Mouse (Mus musculus): Measurements from ENCODE around the gene Tigd3. TPM values are rescaled to one million over a fixed set of nuclear protein-coding genes. Genes with fewer than 3 reads are reported as not detected.

Gene Tigd3
- total RNA-seq, 2 experiments from 2014 or later: 4.5 to 5.5 TPM

DNA sequence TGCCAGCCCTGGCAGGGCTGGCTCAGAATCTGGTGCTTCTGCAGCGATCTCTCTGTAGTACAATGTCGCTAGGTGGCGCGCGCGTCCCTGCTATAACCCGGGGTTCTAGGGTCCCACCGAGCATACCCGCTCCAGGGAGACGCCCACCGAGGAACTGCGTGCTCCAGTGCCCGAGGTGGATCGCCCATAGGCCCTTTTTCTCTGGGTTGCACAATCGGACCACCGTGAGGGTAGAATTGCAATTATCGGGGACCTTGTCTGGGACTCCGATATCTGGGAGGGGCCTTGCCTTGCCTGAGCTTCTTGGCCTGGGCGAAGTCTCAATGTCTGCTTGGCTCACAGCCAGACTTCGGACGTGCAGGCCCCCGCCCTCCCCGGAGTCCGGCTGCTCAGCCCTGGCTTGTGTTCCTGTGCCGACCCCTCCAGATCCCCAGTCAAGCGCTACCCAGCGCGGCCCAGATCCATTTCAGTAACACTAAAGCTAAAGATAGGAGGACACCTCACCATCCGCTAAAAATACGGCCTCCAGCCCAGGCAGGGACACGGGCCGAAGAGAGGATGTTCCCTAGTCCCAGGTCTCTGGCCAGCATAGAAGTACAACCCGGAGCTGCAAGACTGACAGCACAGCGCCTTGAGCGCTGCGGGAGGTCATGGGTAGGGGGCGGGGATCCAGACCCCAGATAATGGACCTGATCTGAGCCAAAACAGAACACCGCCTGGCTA lies 30.2 kb upstream of the Tigd3 start:
- DNase-seq (ENCODE audit: low spot score in 2 of 2): peak; percentile 88 to 89
- intact Hi-C loops (cut with DNase I): loop anchor here (1.0 to 5.0 kb wide), 3 partner anchors 32 to 118 kb away; partner anchors contain the start of gene Capn1

DNA sequence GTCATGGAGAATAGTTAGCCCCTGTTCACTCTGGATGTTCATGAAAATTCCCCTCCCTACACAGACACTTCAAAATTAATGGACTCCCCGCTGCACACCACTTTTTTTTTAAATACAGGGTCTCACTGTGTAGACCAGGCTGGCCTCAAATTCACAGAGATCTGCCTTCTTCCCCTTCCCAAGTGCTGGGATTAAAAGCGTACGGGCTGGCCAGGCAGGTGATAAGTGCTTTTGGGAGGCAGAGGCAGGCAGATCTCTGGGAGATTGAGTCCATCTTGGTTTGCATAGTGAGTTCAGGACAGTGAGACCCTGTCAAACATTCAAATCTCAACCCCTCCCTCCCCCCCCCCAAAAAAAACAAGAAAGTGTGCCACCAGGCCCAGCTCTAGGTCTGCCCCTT lies 29.0 kb upstream of the Tigd3 start:
- intact Hi-C loops (cut with DNase I): loop anchor here (5.0 kb wide), 1 partner anchor 119 kb away; no protein-coding TSS in a partner anchor
- DNase-seq (ENCODE audit: low spot score in 2 of 2): no peak

DNA sequence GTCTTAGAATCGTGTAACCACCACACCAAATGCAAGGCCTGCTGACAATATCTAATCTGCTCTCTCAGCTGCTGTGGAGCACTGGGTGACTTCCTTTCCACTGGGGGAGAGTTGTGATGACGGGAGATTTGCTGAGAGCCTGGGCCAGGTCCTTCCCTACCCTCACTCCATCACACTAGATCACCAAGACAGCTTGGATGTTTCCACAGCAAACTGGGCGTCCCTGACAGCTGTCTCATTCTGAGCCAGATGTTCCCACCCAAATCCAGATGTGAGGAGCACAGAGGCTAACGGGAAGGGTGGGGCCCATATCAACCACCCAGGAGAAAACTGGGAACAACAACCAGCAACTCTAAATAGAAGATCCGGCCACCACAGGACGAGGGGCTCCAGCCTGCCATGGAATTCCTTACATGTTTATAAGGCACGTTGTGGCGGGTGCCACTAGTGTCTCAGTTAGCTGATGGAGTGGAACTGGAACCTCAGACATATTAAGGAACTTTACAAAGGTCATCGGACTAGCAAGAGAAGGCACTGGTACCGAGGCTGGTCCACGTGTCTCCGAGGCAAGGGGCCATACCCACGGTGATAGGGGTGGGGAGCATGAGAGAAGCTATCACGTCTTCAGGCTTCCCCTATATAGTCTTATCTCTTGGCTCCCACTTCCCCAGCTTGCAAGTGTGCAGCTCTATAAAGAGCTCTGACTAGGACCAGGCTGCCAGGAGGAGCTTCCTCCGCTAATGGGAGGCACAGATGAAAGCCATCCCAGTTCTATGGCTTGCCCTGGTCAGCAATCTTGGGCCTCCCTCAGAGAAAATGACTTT lies 28.4 kb upstream of the Tigd3 start:
- intact Hi-C loops (cut with DNase I): loop anchor here (5.0 kb wide), 1 partner anchor 120 kb away; no protein-coding TSS in a partner anchor
- no peak for DNase-seq (ENCODE audit: low spot score in 2 of 2)

DNA sequence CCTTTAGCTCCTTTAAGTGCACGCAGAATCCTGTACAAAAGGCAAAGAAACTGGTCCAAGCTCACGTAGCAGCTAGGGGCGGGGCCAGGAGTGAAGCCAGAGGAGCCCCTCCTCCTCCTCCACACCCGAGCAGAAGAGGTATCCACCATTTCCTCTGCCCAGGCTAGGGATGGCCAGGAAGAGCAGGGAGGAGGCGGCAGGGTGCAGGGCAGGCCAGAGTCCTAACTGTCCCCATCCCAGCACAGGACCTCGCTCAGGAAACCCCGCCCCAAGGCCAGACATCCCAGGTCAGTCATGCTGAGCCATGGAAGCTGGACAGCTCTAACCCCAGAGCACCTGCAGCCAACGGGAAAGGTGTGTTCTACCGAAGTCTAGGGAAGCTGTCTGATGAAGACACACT lies 27.8 kb upstream of the Tigd3 start:
- DNase-seq (ENCODE audit: low spot score in 2 of 2): no peak
- intact Hi-C loops (cut with DNase I): loop anchor here (5.0 kb wide), 1 partner anchor 121 kb away; no protein-coding TSS in a partner anchor

DNA sequence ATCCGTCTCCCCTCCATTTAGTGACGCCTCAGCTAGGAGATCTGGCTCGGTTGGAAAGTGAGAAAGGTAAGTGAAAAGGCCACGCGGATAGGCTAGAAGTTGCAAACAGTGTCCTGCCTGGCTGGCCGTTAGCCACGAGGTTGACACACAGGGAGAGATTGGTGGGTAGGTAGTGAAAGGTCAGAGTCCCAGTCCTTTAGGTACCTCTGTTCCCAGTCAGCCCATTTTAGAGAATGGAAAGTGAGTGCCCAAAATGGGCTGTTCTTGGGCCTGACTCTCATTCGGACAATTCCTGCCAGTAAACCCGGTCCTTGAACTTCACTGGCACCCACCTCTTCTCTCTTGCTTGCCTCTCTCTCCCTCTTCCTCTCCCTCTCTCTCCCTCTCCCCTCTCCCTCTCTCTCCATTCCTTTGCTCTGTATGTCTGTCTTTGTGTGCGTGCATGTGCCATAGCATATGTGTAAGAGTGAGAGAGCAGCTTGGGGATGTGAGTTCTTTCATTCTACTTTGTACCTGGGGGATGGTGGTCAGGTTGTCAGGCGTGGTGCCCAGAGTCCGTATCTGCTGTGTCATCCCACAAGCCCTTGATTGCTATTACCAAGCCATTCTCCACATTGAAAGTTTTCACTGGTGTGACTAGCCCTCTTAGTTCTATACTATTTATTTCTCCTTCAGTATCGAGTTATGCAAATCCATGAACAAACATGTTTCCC lies 19.2 kb upstream of the Tigd3 start, which contains the start of gene Dpf2:
Gene Dpf2, minus strand, starts transcription at position 4 of the 713 bp plus-strand sequence.
- no peak for DNase-seq (ENCODE audit: low spot score in 2 of 2)

DNA sequence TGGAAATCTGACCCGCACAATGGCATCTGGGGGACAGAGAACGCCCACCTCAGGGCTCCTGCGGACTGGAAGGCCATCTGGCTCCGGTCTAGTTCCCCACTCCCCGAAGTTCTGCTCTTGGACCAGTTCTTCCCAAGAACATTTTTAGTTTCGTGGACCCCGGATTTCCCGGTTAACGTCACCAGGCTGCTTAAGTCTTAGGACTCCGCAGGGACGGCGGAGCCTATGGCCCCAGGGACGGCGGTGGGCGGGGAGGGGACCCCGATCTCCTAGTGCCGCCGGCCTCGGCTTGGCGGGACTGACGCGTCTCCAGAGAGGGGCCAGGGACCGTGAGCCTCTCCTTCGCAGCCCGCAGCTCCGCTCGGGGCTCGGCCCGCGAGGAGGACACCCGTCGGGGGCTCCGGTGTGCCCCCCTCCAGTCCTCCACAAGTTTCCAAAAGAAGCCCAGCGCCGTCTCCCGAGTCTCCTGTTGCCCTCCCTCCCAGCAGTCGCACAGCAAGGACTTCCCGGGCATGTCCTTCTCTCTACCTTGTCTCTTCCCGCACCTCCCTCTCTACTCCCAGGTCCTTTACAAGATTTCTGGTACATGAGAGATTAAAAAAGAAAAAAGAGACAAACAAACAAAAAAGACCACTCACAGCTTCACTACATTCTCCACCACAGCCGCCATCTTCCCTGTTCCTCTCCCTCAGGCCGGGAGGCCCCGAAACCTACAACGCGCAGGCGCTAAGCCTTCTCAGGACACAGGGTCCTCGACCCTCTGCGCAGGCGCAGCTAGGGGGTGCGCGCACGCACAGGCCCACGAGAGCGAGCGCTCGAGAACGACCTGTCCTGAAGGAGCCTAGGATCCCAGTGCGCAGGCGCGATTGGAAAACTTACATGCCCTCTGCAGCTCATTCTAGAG lies 18.4 kb upstream of the Tigd3 start:
- DNase-seq (ENCODE audit: low spot score in 2 of 2): peak; percentile 99
- intact Hi-C loops (cut with DNase I): no loop called here

More for the DNA sequence above, 19.2 kb upstream of the Tigd3 start, which contains the start of gene Dpf2:
- intact Hi-C loops (cut with DNase I): no loop called here

DNA sequence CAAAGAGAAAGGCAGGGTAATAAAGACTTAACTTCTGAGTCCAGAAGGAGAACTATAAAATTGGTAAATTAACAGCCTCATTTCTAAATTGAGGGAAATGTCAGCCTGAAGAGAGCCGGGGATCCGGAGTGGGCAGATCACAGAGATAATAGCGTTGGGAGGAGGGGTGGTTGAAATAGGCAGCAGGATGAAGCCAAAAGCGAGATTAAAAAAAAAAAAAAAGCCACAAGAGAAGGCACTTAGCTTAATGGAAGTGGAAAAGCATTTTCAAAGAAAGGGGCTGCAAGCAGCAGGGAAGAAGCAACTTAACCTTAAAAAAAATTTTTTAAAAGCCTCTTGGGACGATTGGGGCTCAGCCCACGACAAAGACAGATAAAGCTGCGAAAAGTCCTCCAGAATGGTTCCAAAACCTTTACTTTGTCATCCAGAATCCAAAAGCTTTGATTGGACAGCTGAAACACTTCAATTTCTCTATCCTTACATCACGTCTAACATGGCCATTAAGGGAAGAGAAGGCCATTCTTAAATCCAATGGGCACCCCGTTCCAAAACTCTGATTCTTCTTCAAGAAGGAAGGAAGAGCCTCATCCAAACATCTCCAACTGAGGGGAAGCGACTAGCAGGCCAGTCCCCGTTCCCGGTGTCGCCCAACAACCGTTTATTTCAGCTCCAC lies 17.6 kb upstream of the Tigd3 start:
- intact Hi-C loops (cut with DNase I): no loop called here
- no peak for DNase-seq (ENCODE audit: low spot score in 2 of 2)

DNA sequence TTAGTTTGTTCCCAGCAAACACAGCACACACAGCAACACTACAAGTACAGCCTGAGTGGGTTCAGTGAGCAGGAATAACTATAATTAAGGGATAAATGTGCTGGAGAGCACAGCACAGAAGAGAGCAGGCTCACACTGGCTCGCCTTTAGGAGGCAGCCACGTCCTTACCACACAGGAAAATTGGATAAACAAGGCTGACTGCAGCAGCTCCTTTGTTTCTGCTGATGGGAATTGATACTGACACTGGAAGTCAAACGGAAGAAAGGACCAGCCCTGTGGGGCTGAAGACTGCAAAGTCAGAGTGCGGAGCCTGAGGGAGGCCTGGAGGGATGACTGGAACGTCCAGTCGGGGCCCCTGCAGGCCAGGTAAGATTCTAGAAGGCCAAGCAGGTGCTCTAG lies 16.3 kb upstream of the Tigd3 start:
- intact Hi-C loops (cut with DNase I): no loop called here

DNA sequence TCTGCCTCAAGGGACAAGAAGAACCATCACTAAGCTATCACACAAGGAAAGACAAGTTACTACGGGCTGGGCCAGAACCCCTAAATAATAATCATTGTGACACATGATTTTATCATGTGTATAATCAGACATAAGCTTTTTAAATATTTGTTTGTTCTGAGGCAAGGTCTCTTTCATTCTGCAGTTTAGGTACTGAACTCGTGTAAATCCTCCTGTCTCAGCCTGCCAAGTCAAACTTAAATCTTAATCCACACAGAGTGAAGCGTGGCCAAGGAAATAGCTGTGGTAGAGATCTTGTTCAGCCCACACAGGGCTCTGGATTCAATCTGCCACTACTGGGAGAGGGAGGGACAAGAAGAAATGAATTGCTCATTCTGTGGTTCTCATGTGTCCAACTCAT lies 13.3 kb upstream of the Tigd3 start:
- intact Hi-C loops (cut with DNase I): no loop called here
- no peak for DNase-seq (ENCODE audit: low spot score in 2 of 2)

More for the DNA sequence above, 16.3 kb upstream of the Tigd3 start:
- DNase-seq (ENCODE audit: low spot score in 2 of 2): no peak

DNA sequence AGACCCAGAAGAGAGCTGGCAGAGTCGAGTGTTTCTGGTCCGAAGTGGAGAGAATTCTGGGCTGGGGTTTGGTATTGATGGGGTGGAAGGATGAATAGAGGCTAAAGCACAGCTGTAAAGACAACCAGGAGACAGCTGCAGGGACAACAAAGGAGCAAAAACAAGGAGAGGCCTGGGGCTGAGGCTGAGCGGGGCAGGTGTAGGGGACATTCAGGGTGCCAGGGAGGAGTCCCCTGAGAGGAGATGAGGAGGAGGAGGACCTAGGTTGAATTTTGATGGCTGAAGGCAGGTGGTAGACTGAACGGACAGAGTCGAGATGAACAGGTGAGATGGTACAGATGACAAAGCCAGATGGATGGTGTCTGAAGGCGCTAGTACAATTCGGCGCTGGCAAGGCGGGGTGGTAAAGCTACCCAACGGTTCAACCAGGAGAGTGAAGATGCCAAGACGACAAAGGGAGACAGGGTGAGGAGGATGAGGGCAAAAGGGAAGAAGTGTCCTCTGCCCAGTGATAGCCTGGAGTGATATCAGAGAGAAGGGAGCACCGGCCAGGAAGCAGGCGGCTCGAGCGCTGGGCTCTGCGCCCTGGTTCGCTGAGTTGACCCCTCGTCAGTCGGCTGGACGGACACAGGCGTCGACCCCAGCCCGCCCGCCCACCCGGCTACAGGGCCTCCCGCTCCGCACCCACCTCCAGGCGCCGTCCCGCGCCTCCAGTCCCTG lies 507 bp downstream of the Tigd3 start:
- intact Hi-C loops (cut with DNase I): no loop called here
- DNase-seq (ENCODE audit: low spot score in 2 of 2): no peak

DNA sequence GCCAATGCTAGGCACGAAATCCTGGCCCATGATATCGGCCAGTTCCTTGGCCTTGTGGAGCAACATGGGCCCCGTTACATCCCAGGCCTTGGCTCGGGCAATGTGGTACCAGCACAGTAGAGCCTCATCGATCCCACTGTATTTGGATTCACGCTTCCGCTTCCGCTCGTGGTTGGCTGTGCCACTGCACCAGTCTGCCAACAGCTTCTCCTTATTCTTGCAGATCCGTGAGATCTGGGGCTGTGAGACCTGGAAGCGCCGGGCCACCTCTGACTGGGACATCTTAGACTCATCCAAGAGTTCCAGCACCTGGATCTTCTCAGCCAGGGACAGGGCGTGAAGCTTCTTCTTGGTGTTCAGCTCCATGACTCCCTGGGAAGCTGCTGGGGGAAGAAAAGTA lies 1.2 kb downstream of the Tigd3 start:
- no peak for DNase-seq (ENCODE audit: low spot score in 2 of 2)
- intact Hi-C loops (cut with DNase I): no loop called here

DNA sequence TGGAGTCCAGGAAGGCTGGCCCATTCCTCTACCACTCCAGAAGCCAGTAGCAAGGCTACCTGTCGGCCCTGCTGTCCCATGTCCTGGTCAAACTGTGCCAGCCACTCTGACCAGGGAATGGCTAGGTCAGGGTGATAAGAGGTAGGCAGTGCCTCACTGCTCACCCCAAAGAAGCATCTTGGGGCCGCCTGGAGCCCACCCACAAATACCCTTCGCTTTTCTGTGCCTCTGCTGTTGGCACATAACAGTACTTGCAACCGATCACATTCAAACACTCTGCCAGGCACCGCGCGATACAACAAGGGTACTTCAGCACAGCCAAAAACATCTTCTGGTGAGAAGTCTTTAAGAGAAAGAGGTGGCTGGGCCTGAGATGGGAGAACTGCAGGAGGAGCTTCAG lies 1.7 kb downstream of the Tigd3 start:
- intact Hi-C loops (cut with DNase I): no loop called here
- DNase-seq (ENCODE audit: low spot score in 2 of 2): no peak

DNA sequence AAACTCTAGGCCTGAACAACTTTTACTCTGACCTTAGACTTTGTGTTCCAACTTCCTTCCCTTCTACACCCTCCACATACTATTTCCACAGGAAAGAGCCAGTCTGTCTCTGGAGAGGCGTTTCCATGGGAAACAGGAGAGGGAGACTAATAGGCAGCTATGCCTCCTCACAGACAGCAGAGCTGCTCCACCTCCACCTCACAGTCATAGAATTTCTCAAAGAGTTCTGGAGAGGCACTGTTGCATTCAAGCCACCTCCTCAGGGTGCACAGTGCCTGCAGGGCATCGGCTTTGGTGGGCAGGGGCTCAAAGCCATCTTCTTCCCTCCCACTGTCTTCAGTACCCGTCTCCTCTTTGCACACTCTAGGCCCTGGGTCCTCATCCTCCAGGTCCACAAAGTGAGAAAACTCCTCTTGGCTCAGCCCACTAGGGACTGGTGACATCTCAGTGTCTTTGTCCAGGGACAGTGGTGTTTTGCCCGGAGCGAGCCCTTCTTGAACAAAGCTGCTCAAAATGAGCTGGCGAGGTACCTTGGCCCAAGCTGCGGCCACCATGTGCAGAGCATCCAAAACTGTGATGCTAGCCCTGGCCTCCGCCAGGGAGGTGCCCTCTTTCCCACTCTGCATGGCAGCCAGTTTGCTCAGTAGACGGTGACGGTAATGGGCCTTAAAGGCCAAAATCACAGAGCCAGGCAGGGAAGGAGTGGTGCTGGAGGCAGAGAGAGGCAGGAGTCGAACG lies 2.3 kb downstream of the Tigd3 start:
- DNase-seq (ENCODE audit: low spot score in 2 of 2): no peak
- intact Hi-C loops (cut with DNase I): no loop called here

DNA sequence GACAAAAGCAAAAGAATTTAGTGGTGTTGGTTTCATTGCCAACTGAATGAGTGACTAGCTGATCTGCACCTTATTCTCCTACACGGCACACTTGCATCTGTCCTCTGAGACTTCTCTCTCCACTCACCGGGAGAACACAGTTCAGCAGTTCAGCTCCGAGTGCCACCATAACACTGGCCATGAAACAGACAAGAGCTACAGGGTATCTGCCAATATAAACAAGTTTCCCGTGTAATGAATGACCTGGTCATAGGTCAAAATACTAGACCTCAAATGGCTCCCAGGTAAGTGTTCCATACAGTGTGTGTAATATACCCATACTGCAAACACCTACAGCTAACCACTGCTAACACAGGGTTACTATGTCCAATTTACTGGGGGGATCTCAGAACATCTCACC lies 4.7 kb downstream of the Tigd3 start:
- no peak for DNase-seq (ENCODE audit: low spot score in 2 of 2)
- intact Hi-C loops (cut with DNase I): no loop called here

DNA sequence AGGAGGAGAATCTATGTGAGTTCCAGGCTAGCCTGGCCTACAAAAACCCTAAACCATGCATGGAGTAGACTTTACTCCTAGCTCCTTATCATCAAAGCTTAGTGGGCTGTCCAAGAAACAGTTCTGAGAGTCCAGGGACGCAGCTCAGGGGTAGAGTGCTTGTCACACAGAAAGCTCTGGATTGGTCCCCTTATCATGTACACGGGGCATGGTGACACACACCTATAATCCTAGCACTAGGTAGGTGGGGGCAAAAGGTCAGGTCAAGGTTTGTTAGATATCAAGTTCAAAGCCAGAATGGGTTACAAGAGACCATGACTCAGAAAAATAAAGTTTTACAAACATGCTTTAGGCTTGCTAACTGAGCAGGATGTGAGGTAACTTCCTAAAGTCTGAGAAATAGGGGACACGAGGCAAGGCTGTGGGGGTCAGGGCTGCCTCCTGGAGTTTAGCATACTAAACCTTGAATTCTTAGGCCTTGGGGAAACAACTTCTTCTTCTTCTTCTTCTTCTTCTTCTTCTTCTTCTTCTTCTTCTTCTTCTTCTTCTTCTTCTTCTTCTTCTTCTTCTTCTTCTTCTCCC lies 6.6 kb downstream of the Tigd3 start:
- intact Hi-C loops (cut with DNase I): no loop called here
- no peak for DNase-seq (ENCODE audit: low spot score in 2 of 2)

DNA sequence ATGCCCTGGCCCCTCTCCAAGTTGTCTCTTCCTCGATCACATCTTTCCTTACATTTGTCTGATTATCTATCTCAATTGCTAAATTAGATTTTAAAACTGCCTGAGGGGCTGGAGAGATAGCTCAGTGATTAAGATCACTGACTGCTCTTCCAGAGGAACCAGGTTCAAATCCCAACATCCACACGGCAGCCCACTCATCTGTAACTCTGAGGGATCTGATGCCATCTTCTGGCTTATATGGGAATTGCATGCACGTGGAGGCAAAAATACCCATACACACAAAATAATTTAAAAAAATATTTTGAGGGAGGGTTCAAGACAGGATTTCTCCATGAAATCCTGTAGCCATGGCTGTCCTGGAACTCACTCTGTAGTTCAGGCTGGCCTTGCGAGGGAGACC lies 8.1 kb downstream of the Tigd3 start:
- intact Hi-C loops (cut with DNase I): no loop called here
- no peak for DNase-seq (ENCODE audit: low spot score in 2 of 2)

DNA sequence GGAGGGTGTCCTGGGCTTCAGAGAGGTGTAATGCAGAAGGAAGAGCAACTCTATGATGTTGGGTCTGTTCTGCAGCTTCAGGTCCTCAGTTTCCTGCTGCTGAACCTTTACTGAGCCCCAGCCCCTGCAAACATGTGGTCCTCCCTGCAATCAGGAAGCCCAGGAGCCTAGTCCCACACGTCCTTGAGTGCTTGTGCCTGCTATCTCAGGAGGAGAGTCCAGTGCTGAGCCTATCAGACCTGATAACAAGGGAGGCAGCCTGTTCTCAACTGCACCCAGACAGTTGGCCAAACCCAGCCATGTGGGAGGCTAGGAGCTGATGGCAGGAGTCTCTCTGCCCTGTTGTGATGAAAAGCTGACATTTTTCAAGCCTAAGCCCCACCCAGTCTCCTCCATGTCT lies 10.0 kb downstream of the Tigd3 start:
- no peak for DNase-seq (ENCODE audit: low spot score in 2 of 2)
- intact Hi-C loops (cut with DNase I): no loop called here
